Mouse (Mus musculus) heart, postnatal 25 days (tissue): ENCODE data around the gene Mrc1. TPM values are rescaled to one million over a fixed set of nuclear protein-coding genes. Genes with fewer than 3 reads are reported as not detected.
A peak's percentile ranks its signal among the peaks of the same experiment; 100 is the strongest.

Source experiments
- DNase-seq: peaks from one replicate; pipeline ENCODE4 v3.0.0; 2022; ENCODE audit warnings: low spot score
- intact Hi-C: fragments of 180-260 bp; cut with DNase I; formaldehyde crosslinking; loops from one replicate; pipeline ENCODE4 v1.15.1; 2025
- total RNA-seq, 2 experiments: library from RNA; stranded (reverse); gene quantifications; 2 replicates each; pipeline ENCODE4 v1.2.3; 2021

The Mrc1 gene
- total RNA-seq, 2 experiments from 2014 or later, result 17.5 to 20.0 TPM

- no peak for DNase-seq
- intact Hi-C loops, result no loop called here
Measured at GRCm38 (mm10) chr2:14239151-14239550, 10.0 kb downstream of the Mrc1 start.

- DNase-seq, result no peak
- intact Hi-C loops, result no loop called here
Measured at GRCm38 (mm10) chr2:14244157-14244556, 15.0 kb downstream of the Mrc1 start.

- intact Hi-C loops, result no loop called here
- DNase-seq, result no peak
Measured at GRCm38 (mm10) chr2:14244668-14245067, 15.5 kb downstream of the Mrc1 start.

- intact Hi-C loops, result no loop called here
- no peak for DNase-seq
Measured at GRCm38 (mm10) chr2:14249839-14250564, 20.8 kb downstream of the Mrc1 start.

GRCm38 (mm10) chr2:14251938-14252337 is 22.7 kb downstream of the Mrc1 start:
- intact Hi-C loops, result no loop called here
- DNase-seq, result no peak

- intact Hi-C loops, result no loop called here
- no peak for DNase-seq
Measured at GRCm38 (mm10) chr2:14258345-14258850, 29.2 kb downstream of the Mrc1 start.

GRCm38 (mm10) chr2:14262090-14262489 is 32.9 kb downstream of the Mrc1 start:
- no peak for DNase-seq

GRCm38 (mm10) chr2:14269160-14269559 is 40.0 kb downstream of the Mrc1 start:
- DNase-seq, result no peak
- intact Hi-C loops, result no loop called here

More at GRCm38 (mm10) chr2:14262090-14262489, 32.9 kb downstream of the Mrc1 start:
- intact Hi-C loops, result no loop called here

GRCm38 (mm10) chr2:14272088-14272487 is 42.9 kb downstream of the Mrc1 start:
- intact Hi-C loops, result no loop called here
- DNase-seq, result no peak

GRCm38 (mm10) chr2:14275796-14276195 is 46.6 kb downstream of the Mrc1 start:
- intact Hi-C loops, result no loop called here
- no peak for DNase-seq

GRCm38 (mm10) chr2:14279256-14279655 is 50.1 kb downstream of the Mrc1 start:
- no peak for DNase-seq
- intact Hi-C loops, result no loop called here

GRCm38 (mm10) chr2:14279795-14280194 is 50.6 kb downstream of the Mrc1 start:
- no peak for DNase-seq

GRCm38 (mm10) chr2:14295334-14295733 is 66.1 kb downstream of the Mrc1 start:
- intact Hi-C loops, result loop anchor here (10.0 kb wide), 1 partner anchor 1011 kb away; no protein-coding TSS in a partner anchor
- peak; percentile 64 for DNase-seq

More at GRCm38 (mm10) chr2:14279795-14280194, 50.6 kb downstream of the Mrc1 start:
- intact Hi-C loops, result no loop called here

- intact Hi-C loops, result no loop called here
- DNase-seq, result no peak
Measured at GRCm38 (mm10) chr2:14312505-14313380, 83.6 kb downstream of the Mrc1 start.

GRCm38 (mm10) chr2:14315113-14315512 is 85.9 kb downstream of the Mrc1 start:
- intact Hi-C loops, result no loop called here

GRCm38 (mm10) chr2:14341652-14342308 is 112.6 kb downstream of the Mrc1 start:
- DNase-seq, result peak; percentile 61
- intact Hi-C loops, result no loop called here

More at GRCm38 (mm10) chr2:14315113-14315512, 85.9 kb downstream of the Mrc1 start:
- DNase-seq, result no peak

- DNase-seq, result no peak
- intact Hi-C loops, result no loop called here
Measured at GRCm38 (mm10) chr2:14342309-14342839, 113.2 kb downstream of the Mrc1 start.
